Mouse (Mus musculus): Measurements from ENCODE around the gene Gm39115. TPM values are rescaled to one million over a fixed set of nuclear protein-coding genes. Genes with fewer than 3 reads are reported as not detected.

Gm39115 gene
- polyA plus RNA-seq, 1 experiment from 2014 or later = not detected

DNA sequence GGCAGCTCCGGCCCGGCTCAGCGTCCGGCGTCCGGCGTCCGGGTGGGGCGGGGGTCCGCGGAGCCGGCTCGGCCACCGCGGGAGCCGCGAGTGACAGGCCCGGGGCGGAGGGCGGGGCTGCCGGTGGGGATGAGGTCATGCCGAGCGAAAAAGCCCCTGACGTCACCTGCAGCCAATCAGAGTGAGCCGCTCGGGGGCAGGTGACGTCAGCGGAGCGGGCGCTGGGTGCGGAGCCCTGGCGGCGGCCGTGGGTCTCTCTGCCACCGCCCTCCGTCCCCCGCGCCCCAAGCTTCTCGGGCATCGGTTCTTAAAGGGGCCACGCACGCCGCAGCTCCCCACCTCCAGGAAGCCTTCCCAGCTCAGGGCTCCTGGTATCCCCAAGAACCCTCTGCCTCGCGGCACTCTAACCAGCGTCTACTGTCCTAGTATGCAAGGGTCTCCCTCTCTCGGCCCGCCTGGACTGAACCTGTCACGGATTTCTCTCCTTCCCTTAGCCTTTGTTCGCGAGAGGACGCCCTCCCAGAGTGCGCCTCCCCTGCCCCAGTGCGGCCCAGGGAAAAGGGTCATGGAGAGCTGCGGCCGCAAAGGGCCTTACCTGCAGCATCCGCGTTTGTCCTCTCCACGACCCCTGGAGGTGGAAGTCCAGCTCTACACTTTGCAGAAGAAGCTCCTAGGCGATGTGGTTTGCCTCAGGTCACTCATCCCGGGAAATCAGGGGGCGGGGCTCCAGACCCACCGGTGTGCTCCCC, 40.5 kb downstream of the Gm39115 start, which contains the start of gene Dusp8:
Dusp8 (minus strand) TSS at position 661 of the 749 bp plus-strand sequence.
- no peaks in the 10 kb centered on the region for H3K36me3 ChIP-seq
- ATAC-seq (ENCODE audit: insufficient number of reproducible peaks, low FRiP score) = peak; percentile 95
- under 1% methylated on average over 62 of the region's 63 CpGs for WGBS
- H3K4me2 ChIP-seq = peak within 1 kb of the TSS; percentile 83
- H3K27ac ChIP-seq (ENCODE audit: poor library complexity, severe bottlenecking) = peak within 1 kb of the TSS; percentile 76
- peak within 1 kb of the TSS; percentile 77 for H3K4me3 ChIP-seq
- H3K9ac ChIP-seq = peak within 1 kb of the TSS; percentile 86
- no peaks in the 10 kb centered on the region for H3K9me3 ChIP-seq (replicated peaks)
- peaks cover 44% of the 10 kb centered on the region for H3K4me1 ChIP-seq (replicated peaks)
- peaks cover 43% of the 10 kb centered on the region for H3K27me3 ChIP-seq (replicated peaks)

DNA sequence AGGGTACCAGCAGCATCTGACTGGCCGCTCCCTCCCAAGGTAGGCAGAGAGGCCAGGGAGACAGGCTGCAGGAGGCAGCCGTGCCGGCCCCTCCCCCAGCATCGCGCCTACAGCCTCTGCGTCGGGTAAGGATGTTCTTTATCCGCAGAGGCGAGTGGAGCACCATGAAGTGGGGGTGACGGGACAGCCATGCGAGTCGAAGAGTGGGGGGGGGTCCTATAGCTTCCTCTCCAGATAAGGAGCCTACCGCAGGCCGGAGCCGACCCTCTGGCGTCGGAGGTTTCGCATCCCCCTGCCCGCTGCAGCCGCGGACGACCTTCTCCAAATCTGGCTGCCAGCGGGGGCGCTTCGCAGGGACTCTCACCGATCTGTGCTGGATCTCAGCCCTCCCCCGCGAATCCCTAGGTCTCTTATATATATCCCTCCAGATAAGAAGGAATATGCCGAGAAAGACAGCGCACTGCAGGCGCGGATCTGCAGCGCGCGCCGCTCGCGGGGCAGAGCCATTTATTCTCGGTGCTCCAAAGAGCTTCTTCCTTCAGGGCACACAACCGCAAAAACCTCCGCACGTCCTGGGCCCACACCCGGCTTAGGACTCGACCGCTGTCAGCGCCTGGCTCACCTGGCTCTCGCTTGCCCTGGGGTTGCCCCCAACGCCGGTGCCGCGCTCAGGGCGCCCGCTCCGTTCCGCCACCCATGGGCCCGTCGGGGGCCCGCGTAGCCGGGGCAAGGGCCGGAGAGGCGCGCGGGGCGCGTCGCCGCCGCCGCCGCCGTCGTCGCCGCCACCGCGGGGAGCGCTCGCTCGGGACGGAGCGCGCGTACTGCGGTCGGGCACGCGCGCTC, 41.3 kb downstream of the Gm39115 start:
- no peak for ATAC-seq (ENCODE audit: insufficient number of reproducible peaks, low FRiP score)
- peaks cover 35% of the 10 kb centered on the region for H3K27me3 ChIP-seq (replicated peaks)
- WGBS = 4% methylated on average over 89 of the region's 89 CpGs
- peak overlapping the region; percentile 76 for H3K27ac ChIP-seq (ENCODE audit: poor library complexity, severe bottlenecking)
- no peaks in the 10 kb centered on the region for H3K9me3 ChIP-seq (replicated peaks)
- H3K36me3 ChIP-seq = no peaks in the 10 kb centered on the region
- peak overlapping the region; percentile 86 for H3K9ac ChIP-seq
- H3K4me2 ChIP-seq = peak overlapping the region; percentile 83
- H3K4me3 ChIP-seq = peak overlapping the region; percentile 77
- H3K4me1 ChIP-seq (replicated peaks) = peaks cover 53% of the 10 kb centered on the region

DNA sequence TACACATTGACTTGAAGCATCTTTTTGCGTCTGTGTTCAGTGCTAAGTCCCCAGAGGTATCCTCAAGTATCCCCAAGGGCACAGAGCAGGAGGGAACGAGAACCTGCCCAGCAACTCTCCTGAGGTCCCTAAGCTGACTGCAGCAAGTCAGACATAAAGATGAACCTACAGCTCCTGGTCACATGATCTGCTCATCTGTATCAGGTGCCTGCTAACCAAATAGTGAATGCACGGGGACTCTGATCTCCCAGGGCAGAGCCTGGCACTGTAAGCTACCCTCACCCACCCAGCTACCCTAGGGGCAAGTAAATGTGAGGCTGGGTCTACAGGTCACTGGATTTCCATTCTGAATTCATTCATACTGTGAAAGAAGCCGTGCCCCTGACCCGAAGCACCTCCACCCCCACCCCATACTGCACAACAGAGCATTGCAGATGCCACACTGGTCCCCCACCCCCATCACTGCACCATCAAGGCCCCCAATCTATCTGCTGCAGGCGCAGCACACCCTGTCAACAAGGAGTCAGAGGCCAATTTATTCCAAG, 42.1 kb downstream of the Gm39115 start:
- peaks cover 60% of the 10 kb centered on the region for H3K4me1 ChIP-seq (replicated peaks)
- H3K27ac ChIP-seq (ENCODE audit: poor library complexity, severe bottlenecking) = no peak overlapping the region
- H3K4me3 ChIP-seq = peak overlapping the region; percentile 77
- 23% methylated on average over 6 of the region's 6 CpGs for WGBS
- ATAC-seq (ENCODE audit: insufficient number of reproducible peaks, low FRiP score) = no peak
- H3K4me2 ChIP-seq = peak overlapping the region; percentile 83
- no peaks in the 10 kb centered on the region for H3K36me3 ChIP-seq
- H3K27me3 ChIP-seq (replicated peaks) = peaks cover 35% of the 10 kb centered on the region
- peak overlapping the region; percentile 86 for H3K9ac ChIP-seq
- H3K9me3 ChIP-seq (replicated peaks) = no peaks in the 10 kb centered on the region

DNA sequence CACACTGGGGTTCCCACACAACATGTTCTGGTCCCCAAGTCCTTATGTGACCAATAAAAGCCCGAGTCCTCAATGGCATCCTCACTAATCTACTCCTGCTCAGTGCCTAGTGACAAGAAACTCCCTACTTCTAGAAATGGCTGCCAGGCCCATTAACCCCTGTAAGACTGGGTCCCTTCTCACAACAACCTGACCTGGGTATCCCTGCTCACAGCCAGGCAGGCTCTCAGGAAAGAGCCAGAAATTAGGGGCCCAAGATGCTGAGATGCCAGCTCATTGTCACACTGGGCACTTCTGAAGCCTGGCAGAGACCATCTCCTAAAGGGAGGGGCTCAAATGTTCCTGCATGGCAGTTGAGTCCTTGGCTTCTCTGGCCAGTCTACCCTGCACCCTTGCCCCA, 42.8 kb downstream of the Gm39115 start:
- Histone ChIP-seq H3K27me3 (replicated peaks) (peaks cover 35% of the 10 kb centered on the region), H3K9ac (peak overlapping the region; percentile 86)

DNA sequence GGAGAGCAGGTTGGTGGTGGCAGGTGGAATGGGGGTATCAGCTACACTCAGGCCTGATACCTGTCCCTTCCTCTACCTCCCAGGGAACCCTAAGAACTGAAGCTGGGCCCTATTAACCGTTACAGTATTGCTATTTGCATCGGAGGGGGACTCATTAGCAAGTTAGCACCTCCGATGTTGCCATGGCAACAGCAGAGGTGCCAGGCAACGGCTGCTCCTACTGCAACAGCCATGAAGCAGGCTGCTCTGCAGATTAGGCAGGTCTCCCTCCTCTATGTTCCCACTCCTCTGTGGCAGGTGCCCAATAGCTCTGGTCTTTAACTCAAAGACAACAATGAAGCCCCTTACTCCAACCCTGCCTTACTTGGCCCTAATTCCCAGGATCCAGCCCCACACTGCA, 44.0 kb downstream of the Gm39115 start:
- no peak for ATAC-seq (ENCODE audit: insufficient number of reproducible peaks, low FRiP score)
- peaks cover 16% of the 10 kb centered on the region for H3K36me3 ChIP-seq
- no peak overlapping the region for H3K4me3 ChIP-seq
- H3K9ac ChIP-seq = 0 out of 2 replicates have a peak overlapping the region, but pooled peaks have one; percentile 3
- 8% methylated on average over 4 of the region's 4 CpGs for WGBS
- peaks cover 77% of the 10 kb centered on the region for H3K4me1 ChIP-seq (replicated peaks)
- 0 out of 2 replicates have a peak overlapping the region, but pooled peaks have one; percentile 83 for H3K4me2 ChIP-seq
- H3K27ac ChIP-seq (ENCODE audit: poor library complexity, severe bottlenecking) = no peak overlapping the region
- H3K9me3 ChIP-seq (replicated peaks) = no peaks in the 10 kb centered on the region
- peaks cover 29% of the 10 kb centered on the region for H3K27me3 ChIP-seq (replicated peaks)

More for the DNA sequence above, 42.8 kb downstream of the Gm39115 start:
- Histone ChIP-seq H3K27ac (ENCODE audit: poor library complexity, severe bottlenecking) (no peak overlapping the region), H3K4me2 (peak overlapping the region; percentile 83), H3K4me3 (peak overlapping the region; percentile 77), H3K9me3 (replicated peaks) (no peaks in the 10 kb centered on the region), H3K4me1 (replicated peaks) (peaks cover 68% of the 10 kb centered on the region), H3K36me3 (peaks cover 5% of the 10 kb centered on the region)
- 58% methylated on average over 1 of the region's 1 CpGs for WGBS
- no peak for ATAC-seq (ENCODE audit: insufficient number of reproducible peaks, low FRiP score)

DNA sequence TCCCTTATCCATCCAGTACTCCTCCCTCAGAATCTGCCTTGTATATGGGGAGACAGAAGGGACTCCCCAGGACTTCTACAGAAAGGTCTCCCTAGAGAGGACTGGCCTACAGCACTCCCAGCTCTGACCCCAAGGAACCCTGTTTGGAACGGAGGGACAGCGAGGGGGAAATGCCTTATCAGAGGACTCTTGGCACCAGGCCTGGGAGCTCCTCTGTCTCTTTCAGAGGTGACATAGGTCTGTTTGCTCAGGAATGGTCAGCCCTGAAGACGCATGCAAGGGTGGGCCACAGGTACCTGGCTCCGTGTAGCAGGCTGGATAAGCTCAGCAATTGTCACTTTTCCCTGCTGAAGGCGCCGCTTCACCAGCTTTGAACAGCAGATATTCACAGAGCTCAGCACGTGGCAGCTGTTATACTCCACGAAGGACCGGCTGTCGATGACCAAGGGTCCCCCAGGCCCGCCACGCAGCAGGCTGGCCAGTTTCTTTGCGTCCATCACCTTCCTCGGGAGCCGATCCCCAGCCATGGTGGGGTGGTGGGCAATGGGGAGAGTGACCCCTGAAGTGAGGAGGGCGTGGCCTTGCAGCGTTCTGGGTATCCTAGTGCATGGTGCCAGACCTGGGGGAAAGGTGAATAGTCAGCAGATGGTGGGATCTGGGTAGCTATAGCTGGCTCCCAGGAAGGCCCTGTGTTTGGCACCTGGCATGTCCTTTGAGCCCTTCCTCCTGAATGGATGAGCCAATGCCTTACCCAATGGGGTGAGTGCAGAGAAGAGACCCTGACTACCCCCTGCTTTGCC, 46.0 kb downstream of the Gm39115 start:
- no peak overlapping the region for H3K4me3 ChIP-seq
- H3K4me1 ChIP-seq (replicated peaks) = peaks cover 92% of the 10 kb centered on the region
- H3K36me3 ChIP-seq = peaks cover 34% of the 10 kb centered on the region
- peak overlapping the region; percentile 26 for H3K4me2 ChIP-seq
- no peak for ATAC-seq (ENCODE audit: insufficient number of reproducible peaks, low FRiP score)
- H3K9me3 ChIP-seq (replicated peaks) = no peaks in the 10 kb centered on the region
- WGBS = 48% methylated on average over 17 of the region's 17 CpGs
- H3K27me3 ChIP-seq (replicated peaks) = peaks cover 20% of the 10 kb centered on the region; the same call in 1 of the 2 replicates
- H3K27ac ChIP-seq (ENCODE audit: poor library complexity, severe bottlenecking) = peak overlapping the region; percentile 65
- peak overlapping the region; percentile 28 for H3K9ac ChIP-seq

DNA sequence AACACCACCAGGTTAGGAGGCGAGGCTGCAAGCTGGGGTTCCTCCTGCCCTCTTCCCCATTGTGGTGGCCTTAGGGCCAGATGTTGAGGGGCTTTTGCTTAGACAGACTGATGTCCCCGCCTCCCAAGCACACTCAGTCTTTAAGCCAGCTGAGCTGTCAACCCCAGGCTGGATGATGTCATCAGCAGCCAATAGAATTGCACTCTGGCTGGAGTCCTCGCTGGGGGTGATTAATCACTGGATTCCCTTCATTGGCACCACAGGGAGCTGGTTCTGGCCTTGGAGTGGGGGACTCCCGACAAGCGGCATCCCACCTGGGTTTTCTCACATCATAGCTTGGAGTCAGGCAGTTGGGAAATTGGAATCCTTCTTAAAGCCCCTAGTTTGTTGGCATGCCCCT, 46.9 kb downstream of the Gm39115 start:
- Histone ChIP-seq H3K4me1 (replicated peaks) (peaks cover 98% of the 10 kb centered on the region), H3K4me3 (no peak overlapping the region), H3K4me2 (peak overlapping the region; percentile 26; the same call in 1 of the 2 replicates), H3K27me3 (replicated peaks) (peaks cover 21% of the 10 kb centered on the region), H3K9ac (peak overlapping the region; percentile 28; the same call in 1 of the 2 replicates), H3K36me3 (peaks cover 38% of the 10 kb centered on the region), H3K9me3 (replicated peaks) (no peaks in the 10 kb centered on the region), H3K27ac (ENCODE audit: poor library complexity, severe bottlenecking) (0 out of 2 replicates have a peak overlapping the region, but pooled peaks have one; percentile 65)
- ATAC-seq (ENCODE audit: insufficient number of reproducible peaks, low FRiP score) = peak; percentile 60
- 19% methylated on average over 5 of the region's 5 CpGs for WGBS

DNA sequence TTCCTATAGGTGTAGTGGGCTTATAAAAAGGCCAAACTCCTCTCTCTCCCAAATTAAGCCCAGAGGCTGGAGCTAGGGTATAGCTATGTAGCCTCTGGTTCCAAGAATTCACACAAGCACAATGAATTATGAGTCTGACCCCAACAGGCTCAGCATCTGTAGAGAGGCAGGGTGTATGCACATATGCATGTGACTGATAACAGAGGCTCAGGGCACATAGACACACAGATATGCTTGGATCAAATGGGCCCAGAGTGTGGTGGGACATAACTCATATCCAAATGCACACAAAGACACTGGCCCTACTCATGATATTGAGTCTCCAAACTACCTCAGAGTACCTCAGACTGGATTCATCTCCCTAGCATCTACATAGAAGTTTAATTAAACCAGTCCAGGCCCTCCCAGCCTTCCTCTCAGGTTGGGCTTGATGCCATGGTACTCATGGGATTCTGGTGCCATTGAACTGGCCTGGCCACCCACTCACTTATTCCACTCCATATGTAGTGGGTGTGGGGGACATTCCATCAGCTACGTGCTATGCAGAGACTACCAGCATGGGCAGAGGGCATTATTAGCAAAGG, 48.7 kb downstream of the Gm39115 start:
- peak; percentile 81 for ATAC-seq (ENCODE audit: insufficient number of reproducible peaks, low FRiP score)
- Histone ChIP-seq H3K9me3 (replicated peaks) (no peaks in the 10 kb centered on the region), H3K27me3 (replicated peaks) (peaks cover 28% of the 10 kb centered on the region), H3K4me1 (replicated peaks) (peaks cover 90% of the 10 kb centered on the region), H3K4me3 (no peak overlapping the region), H3K27ac (ENCODE audit: poor library complexity, severe bottlenecking) (no peak overlapping the region; the same call in 1 of the 2 replicates), H3K4me2 (no peak overlapping the region), H3K36me3 (peaks cover 54% of the 10 kb centered on the region), H3K9ac (no peak overlapping the region)
- 83% methylated on average over 1 of the region's 1 CpGs for WGBS

DNA sequence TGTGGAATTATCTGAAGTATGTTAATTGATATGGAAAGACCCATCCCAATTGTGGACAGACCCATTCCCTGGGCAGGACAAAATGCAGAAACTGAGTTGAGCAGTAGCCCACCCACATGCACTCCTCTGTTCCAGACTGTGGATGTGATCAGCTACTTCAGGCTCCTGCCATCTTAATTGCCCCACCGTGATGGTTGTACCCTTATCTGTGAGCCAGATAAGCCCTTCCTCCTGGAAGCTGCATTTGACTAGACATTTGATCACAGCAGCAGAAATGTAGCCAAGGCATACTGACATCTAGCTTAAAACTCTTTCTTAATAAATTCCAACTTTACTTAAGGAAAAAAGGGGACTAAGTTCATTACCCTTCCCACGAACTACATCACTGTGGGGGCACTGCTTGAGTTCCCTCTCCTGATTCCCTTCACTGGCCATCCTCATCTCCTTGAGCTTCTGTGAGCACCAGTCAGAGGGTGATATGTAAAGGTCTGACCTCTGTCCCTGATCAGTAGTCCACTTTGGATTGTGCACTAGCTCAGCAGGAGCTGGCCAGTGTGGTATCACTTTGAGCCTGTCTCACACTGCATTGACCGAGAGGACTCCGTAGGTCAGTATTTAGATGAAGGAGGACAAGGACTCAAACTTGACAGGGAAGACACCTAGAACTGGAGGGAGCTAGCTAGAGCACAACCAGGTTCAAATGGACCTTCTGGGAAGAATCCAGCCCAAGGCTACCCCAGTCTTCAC, 49.5 kb downstream of the Gm39115 start:
- WGBS = 60% methylated on average over 4 of the region's 4 CpGs
- no peak overlapping the region for H3K4me2 ChIP-seq
- H3K4me3 ChIP-seq = no peak overlapping the region
- H3K36me3 ChIP-seq = peaks cover 60% of the 10 kb centered on the region
- ATAC-seq (ENCODE audit: insufficient number of reproducible peaks, low FRiP score) = no peak
- H3K27ac ChIP-seq (ENCODE audit: poor library complexity, severe bottlenecking) = no peak overlapping the region
- peaks cover 34% of the 10 kb centered on the region for H3K27me3 ChIP-seq (replicated peaks)
- H3K9ac ChIP-seq = peak overlapping the region; percentile 1; the same call in 1 of the 2 replicates
- no peaks in the 10 kb centered on the region for H3K9me3 ChIP-seq (replicated peaks)
- H3K4me1 ChIP-seq (replicated peaks) = peaks cover 86% of the 10 kb centered on the region

Data from heart, embryonic 12.5 days (tissue).